Mouse (Mus musculus) kidney, embryonic 14.5 days (tissue): ENCODE results near the gene AC161166.1. TPM values are rescaled to one million over a fixed set of nuclear protein-coding genes. Genes with fewer than 3 reads are reported as not detected.
A peak's percentile ranks its signal among the peaks of the same experiment; 100 is the strongest.

ENCODE experiments used
- ATAC-seq: fragments of 200-750 bp; cut with Nextera tagmentation; 2 replicates; pipeline ENCODE4 v1.8.0; 2017; ENCODE audit warnings: moderate number of reproducible peaks, mild to moderate bottlenecking, moderate TSS enrichment, moderate library complexity; ENCODE audit not compliant: low FRiP score, low TSS enrichment
- H3K27ac ChIP-seq: fragments of 300-500 bp; sonication (generic); 2 replicates; pipeline ENCODE4 v1.5.1; 2014; ENCODE audit warnings: low read depth, mild to moderate bottlenecking, low read length, moderate library complexity, mixed read lengths
- H3K27me3 ChIP-seq: fragments of 300-500 bp; sonication (generic); 2 replicates; pipeline ENCODE4 v1.6.1; 2014; ENCODE audit warnings: mild to moderate bottlenecking, low read length; ENCODE audit not compliant: control insufficient read depth, insufficient read depth
- H3K36me3 ChIP-seq: fragments of 300-500 bp; sonication (generic); 2 replicates; pipeline ENCODE4 v1.6.1; 2014; ENCODE audit warnings: low read length, mixed read lengths; ENCODE audit not compliant: control insufficient read depth, insufficient read depth
- H3K4me1 ChIP-seq: fragments of 300-500 bp; sonication (generic); 2 replicates; pipeline ENCODE4 v1.6.1; 2014; ENCODE audit warnings: low read length, mixed read lengths; ENCODE audit not compliant: control insufficient read depth, insufficient read depth
- H3K4me2 ChIP-seq: fragments of 300-500 bp; sonication (generic); replicated peaks from 2 replicates; pipeline ENCODE4 v1.6.1; 2014; ENCODE audit warnings: low read depth, mild to moderate bottlenecking, low read length
- H3K4me3 ChIP-seq: fragments of 300-500 bp; sonication (generic); 2 replicates; pipeline ENCODE4 v1.5.1; 2014; ENCODE audit warnings: mild to moderate bottlenecking, low read length
- H3K9ac ChIP-seq: fragments of 300-500 bp; sonication (generic); 2 replicates; pipeline ENCODE4 v1.6.1; 2014; ENCODE audit warnings: low read depth, mild to moderate bottlenecking, low read length, moderate library complexity
- H3K9me3 ChIP-seq: fragments of 300-500 bp; sonication (generic); 2 replicates; pipeline ENCODE4 v1.6.1; 2016; ENCODE audit warnings: low read length; ENCODE audit not compliant: control insufficient read depth
- WGBS: fragments of 180-500 bp; shearing (Covaris S2); extraction: QIAGEN DNeasy Blood & Tissue Kit; methylation state at CpG from one replicate; pipeline ENCODE4 v1.1.7; 2014; 5-methylcytosine and 5-hydroxymethylcytosine counted together
- polyA plus RNA-seq: library from polyadenylated mRNA; unstranded; fragments of >200 nt; fragmentation: Nextera tagmentation; extraction: Ambion mirVana; gene quantifications from 2 replicates; pipeline ENCODE4 v1.2.1, GENCODE M21; 2014

AC161166.1 gene
- polyA plus RNA-seq, 1 experiment from 2014 or later, result 0.61 TPM

DNA sequence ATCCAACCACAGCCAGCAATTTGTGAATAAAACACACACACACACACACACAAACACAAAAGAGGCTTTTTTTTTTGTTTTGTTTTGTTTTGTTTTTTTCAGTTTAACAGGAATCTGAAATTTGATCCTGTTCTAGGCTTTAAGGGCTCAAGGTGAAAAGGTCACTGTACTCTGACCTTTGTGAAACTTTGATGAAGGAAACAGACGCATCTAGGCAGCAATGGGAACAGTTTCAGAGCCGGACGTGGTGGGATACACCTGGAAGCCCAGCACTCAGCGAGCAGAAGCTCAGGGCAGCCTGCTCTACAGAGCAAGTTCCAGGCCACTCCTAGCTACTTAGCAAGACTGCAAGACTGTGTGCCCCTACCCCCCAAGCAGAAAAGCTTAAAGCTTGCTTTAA lies 7.4 kb downstream of the AC161166.1 start:
- H3K27ac ChIP-seq, result no peak overlapping the region
- H3K36me3 ChIP-seq, result no peaks in the 10 kb centered on the region
- peaks cover 6% of the 10 kb centered on the region; the same call in 1 of the 2 replicates for H3K27me3 ChIP-seq
- H3K4me1 ChIP-seq, result peaks cover 24% of the 10 kb centered on the region
- no peak overlapping the region for H3K4me2 ChIP-seq
- 13% methylated on average over 4 of the region's 4 CpGs for WGBS
- ATAC-seq, result no peak
- H3K9ac ChIP-seq, result no peak overlapping the region
- no peak overlapping the region for H3K4me3 ChIP-seq
- 0 out of 2 replicates have a peak, but pooled peaks cover 3% of the 10 kb centered on the region for H3K9me3 ChIP-seq

DNA sequence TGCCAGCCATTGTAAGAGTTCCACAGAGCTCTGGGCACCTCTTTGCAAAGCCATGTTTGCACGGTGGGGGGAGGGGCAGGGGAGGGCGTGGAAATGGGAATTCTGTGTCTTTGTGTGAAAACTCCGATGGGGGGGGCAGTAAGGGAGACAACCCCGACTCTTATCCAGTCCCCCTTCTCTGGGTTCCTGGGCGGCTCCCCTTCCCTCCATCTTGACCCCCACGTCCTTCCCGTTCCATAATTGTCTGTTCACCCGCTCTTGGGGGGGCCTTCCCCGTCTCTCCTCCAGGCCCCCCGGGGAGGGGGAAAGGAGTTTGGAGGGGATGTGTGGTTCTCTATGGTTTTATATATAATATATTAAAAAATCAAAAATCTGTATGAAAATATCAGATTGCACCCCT lies 8.3 kb downstream of the AC161166.1 start:
- Histone ChIP-seq H3K4me2 (no peak overlapping the region), H3K4me1 (peaks cover 27% of the 10 kb centered on the region), H3K4me3 (no peak overlapping the region)

DNA sequence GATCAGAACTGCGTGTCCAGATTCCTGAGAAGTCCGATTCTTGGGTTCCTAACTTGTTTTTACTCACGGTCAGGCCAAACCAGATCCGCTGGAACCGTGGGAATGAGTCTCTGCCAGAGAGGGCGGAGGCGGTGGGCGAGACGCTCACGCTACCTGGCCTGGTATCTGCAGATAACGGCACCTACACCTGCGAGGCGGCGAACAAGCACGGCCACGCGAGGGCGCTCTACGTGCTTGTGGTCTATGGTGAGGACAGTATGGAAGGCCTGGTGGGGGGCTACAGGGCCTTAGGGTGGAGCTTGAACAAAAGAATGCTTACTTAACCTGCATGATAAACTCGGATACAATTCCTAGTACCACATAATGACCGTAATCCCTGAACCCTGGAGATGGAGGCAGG lies 10.8 kb downstream of the AC161166.1 start:
- no peak overlapping the region for H3K4me3 ChIP-seq
- H3K9ac ChIP-seq, result no peak overlapping the region
- WGBS, result 63% methylated on average over 21 of the region's 21 CpGs
- H3K4me1 ChIP-seq, result peaks cover 20% of the 10 kb centered on the region; the same call in 1 of the 2 replicates
- H3K9me3 ChIP-seq, result 0 out of 2 replicates have a peak, but pooled peaks cover 3% of the 10 kb centered on the region
- no peak overlapping the region for H3K4me2 ChIP-seq
- H3K27me3 ChIP-seq, result peaks cover 17% of the 10 kb centered on the region
- H3K36me3 ChIP-seq, result no peaks in the 10 kb centered on the region
- no peak overlapping the region for H3K27ac ChIP-seq
- no peak for ATAC-seq

More for the DNA sequence above, 8.3 kb downstream of the AC161166.1 start:
- no peaks in the 10 kb centered on the region for H3K36me3 ChIP-seq
- 0 out of 2 replicates have a peak, but pooled peaks cover 3% of the 10 kb centered on the region for H3K9me3 ChIP-seq
- WGBS, result 26% methylated on average over 10 of the region's 10 CpGs
- peaks cover 11% of the 10 kb centered on the region; the same call in 1 of the 2 replicates for H3K27me3 ChIP-seq
- H3K27ac ChIP-seq, result no peak overlapping the region
- no peak overlapping the region for H3K9ac ChIP-seq
- no peak for ATAC-seq

DNA sequence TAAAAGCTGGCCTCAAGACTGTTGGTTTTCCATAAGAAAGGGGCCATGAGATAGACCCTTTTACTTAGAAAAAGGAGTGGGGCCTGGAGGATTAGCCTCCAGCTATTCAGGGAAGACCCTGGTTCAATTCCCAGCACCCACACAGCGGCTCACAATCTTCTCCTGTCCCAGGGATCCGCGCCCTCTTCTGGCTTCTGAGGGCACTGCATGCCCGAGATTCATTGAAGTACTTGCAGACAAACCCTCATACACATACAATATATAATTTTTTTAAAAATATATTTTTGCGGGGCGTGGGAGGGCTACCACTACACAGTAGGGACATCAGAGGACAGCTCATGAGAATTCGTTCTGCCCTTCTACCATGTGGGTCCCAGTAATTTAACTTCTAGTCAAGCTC lies 11.3 kb downstream of the AC161166.1 start:
- H3K36me3 ChIP-seq, result no peaks in the 10 kb centered on the region
- H3K4me1 ChIP-seq, result peaks cover 18% of the 10 kb centered on the region; the same call in 1 of the 2 replicates
- H3K27me3 ChIP-seq, result peaks cover 17% of the 10 kb centered on the region
- 0 out of 2 replicates have a peak, but pooled peaks cover 3% of the 10 kb centered on the region for H3K9me3 ChIP-seq
- 42% methylated on average over 7 of the region's 7 CpGs for WGBS
- H3K4me3 ChIP-seq, result no peak overlapping the region
- H3K27ac ChIP-seq, result no peak overlapping the region
- H3K4me2 ChIP-seq, result no peak overlapping the region
- no peak overlapping the region for H3K9ac ChIP-seq
- no peak for ATAC-seq

DNA sequence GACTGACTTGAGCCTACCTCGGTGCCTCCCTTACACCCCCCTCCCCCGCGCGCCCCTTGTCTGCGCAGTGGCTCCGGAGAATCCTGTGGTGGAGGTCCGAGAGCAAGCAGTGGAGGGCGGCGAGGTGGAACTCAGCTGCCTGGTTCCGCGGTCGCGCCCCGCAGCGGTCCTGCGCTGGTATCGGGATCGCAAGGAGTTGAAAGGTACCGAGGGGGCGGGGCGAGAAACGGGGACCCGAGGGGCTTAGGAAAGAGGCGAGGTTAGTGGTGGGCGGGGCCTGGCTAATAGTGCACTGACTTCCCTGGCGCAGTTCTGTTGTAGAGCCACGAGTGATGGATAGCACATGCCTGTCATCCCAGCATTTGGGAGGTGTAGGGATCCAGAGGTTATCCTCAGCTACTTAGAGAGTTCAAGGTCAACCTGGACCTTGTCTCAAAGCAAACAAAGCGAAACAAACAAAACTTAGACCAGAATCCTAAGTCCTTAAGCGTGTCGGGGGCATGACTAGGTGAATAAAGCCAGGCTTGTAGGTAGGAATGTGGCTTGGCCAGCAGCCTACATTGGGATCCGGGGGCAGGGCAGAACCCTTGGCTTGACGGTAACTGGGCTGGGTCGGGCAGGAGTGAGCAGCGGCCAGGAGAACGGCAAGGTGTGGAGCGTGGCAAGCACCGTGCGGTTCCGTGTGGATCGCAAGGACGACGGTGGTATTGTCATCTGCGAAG lies 12.2 kb downstream of the AC161166.1 start:
- H3K27me3 ChIP-seq, result peaks cover 17% of the 10 kb centered on the region
- no peak overlapping the region for H3K9ac ChIP-seq
- ATAC-seq, result peak; percentile 77
- H3K4me1 ChIP-seq, result peaks cover 13% of the 10 kb centered on the region; the same call in 1 of the 2 replicates
- 10% methylated on average over 43 of the region's 43 CpGs for WGBS
- H3K4me2 ChIP-seq, result peak overlapping the region; percentile 43
- peak overlapping the region; percentile 29 for H3K4me3 ChIP-seq
- no peak overlapping the region; the same call in 1 of the 2 replicates for H3K27ac ChIP-seq
- no peaks in the 10 kb centered on the region for H3K36me3 ChIP-seq
- 0 out of 2 replicates have a peak, but pooled peaks cover 3% of the 10 kb centered on the region for H3K9me3 ChIP-seq

DNA sequence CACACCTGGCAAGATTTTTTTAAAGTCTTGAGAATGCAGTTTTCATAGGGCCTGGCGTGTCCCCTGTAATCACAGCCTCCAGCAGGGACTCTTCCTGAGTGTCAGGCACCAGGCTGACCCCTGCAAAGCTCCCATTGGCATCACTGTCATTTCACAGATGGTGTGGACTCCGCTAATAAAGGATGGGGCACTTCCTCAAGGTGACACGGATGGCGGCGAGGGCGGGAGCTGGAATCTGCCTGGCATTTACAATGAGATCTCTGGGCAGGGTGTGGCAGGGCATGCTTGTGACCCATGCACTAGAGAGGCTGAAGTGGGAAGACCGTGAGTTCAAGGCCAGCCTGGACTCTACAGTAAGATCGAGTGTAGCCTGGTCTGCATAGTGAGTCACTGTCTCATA lies 24.0 kb downstream of the AC161166.1 start:
- Histone ChIP-seq H3K4me2 (no peak overlapping the region), H3K9me3 (no peaks in the 10 kb centered on the region), H3K36me3 (no peaks in the 10 kb centered on the region), H3K4me3 (no peak overlapping the region), H3K27me3 (no peaks in the 10 kb centered on the region), H3K27ac (no peak overlapping the region), H3K4me1 (peaks cover 9% of the 10 kb centered on the region; the same call in 1 of the 2 replicates), H3K9ac (no peak overlapping the region)
- ATAC-seq, result no peak
- 88% methylated on average over 8 of the region's 8 CpGs for WGBS

DNA sequence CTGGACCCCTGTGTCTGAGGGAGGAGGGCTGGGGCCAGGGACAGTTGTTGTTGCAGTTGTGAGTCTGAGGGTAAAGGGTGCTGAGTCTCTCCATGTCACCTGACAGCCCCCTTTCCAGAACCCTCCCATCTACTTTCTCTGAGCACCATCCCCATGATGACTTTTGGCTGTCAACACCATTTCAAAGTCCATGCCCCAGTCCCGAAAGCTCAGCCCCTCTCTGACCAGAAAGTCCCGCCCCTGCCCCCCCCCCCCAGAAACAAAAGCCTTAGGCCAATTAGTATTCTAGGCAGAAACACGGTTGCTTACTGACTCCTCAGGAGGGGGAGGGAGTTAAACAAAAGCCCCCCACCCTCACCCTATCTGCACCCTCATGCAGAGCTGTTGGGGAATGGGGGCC lies 24.9 kb downstream of the AC161166.1 start:
- no peak overlapping the region for H3K9ac ChIP-seq
- no peak overlapping the region for H3K27ac ChIP-seq
- H3K4me1 ChIP-seq, result peaks cover 9% of the 10 kb centered on the region; the same call in 1 of the 2 replicates
- ATAC-seq, result no peak
- H3K27me3 ChIP-seq, result peaks cover 4% of the 10 kb centered on the region; the same call in 1 of the 2 replicates
- no peak overlapping the region for H3K4me3 ChIP-seq
- H3K36me3 ChIP-seq, result no peaks in the 10 kb centered on the region
- no peak overlapping the region for H3K4me2 ChIP-seq
- no peaks in the 10 kb centered on the region for H3K9me3 ChIP-seq
- WGBS, result 31% methylated on average over 3 of the region's 3 CpGs

DNA sequence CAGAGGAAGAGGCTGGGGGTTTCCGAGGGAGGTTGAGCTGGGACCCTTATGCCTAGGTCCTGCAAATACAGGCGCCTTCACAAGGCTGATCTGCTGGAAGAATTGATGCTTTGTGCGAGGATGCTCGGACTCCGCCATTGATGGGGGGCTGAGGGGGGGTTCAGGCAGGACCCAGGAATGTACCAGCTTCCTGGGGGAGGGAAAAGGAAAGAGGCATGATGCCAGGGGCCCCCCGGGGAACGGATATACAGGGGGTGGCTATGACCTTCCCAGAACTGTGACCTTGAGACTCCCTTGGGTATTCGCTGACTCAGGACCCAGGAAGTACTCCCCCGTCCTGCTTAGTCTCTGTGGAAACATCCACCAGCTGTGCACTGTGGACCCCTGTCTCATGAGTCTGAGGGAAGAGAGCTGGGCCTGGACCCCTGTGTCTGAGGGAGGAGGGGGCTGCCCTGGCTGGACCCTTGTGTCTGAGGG lies 25.6 kb downstream of the AC161166.1 start:
- Histone ChIP-seq H3K4me2 (no peak overlapping the region), H3K36me3 (no peaks in the 10 kb centered on the region), H3K27me3 (peaks cover 4% of the 10 kb centered on the region; the same call in 1 of the 2 replicates), H3K9me3 (no peaks in the 10 kb centered on the region), H3K4me3 (no peak overlapping the region), H3K9ac (no peak overlapping the region), H3K4me1 (peaks cover 9% of the 10 kb centered on the region; the same call in 1 of the 2 replicates), H3K27ac (no peak overlapping the region)
- WGBS, result 35% methylated on average over 9 of the region's 9 CpGs
- peak; percentile 41; the same call in 1 of the 2 replicates for ATAC-seq

DNA sequence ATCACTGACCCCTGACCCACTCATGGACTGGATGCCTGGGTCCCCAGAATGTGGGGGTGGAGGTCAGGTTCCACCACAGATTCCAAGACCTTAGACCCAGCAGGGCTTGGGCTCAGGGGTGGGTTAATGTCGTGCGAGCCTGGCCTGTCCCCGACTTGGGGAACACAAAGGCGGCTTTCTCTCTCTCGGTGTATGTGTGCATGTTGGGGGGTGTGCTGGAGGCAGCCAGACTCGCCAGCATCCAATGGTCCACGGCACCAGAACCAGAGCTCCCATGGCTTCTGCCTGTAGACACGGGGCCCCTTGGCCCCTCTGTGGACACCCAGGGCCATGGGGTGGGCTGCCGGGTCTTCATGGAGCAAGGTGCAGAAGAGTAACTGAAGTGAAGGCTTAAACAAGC lies 26.8 kb downstream of the AC161166.1 start:
- 84% methylated on average over 9 of the region's 9 CpGs for WGBS
- Histone ChIP-seq H3K9ac (no peak overlapping the region), H3K4me1 (peaks cover 17% of the 10 kb centered on the region; the same call in 1 of the 2 replicates), H3K9me3 (no peaks in the 10 kb centered on the region), H3K4me2 (no peak overlapping the region), H3K27me3 (peaks cover 4% of the 10 kb centered on the region; the same call in 1 of the 2 replicates), H3K27ac (no peak overlapping the region), H3K36me3 (no peaks in the 10 kb centered on the region), H3K4me3 (no peak overlapping the region)
- no peak for ATAC-seq
